Mouse (Mus musculus): ENCODE measurements at regions not wholly inside any gene's neighbourhood (a gene's known extent, or its start where the extent isn't known, plus 50 kb on each side); places are given as distances from the start of the nearest gene placed in this dataset.

- no peak overlapping the region for H3K27ac ChIP-seq (ENCODE audit: low read depth, low read length)
- H3K27me3 ChIP-seq (ENCODE audit: control insufficient read depth, insufficient read depth, low read length), result no peaks in the 10 kb centered on the region
- ATAC-seq (replicated peaks; ENCODE audit: insufficient number of reproducible peaks, low FRiP score, low TSS enrichment), result no peak
- H3K9me3 ChIP-seq (replicated peaks; ENCODE audit: control insufficient read depth, low read length), result no peaks in the 10 kb centered on the region
- no peaks in the 10 kb centered on the region for H3K36me3 ChIP-seq (ENCODE audit: control insufficient read depth, insufficient read depth, low read length)
- no peaks in the 10 kb centered on the region for H3K4me1 ChIP-seq (ENCODE audit: control insufficient read depth, insufficient read depth, low read length)
- no peak overlapping the region for H3K9ac ChIP-seq (ENCODE audit: low read depth, low read length)
- no peak overlapping the region for H3K4me2 ChIP-seq
- H3K4me3 ChIP-seq (ENCODE audit: low read depth, low read length), result no peak overlapping the region
Measured at GRCm38 (mm10) chr17:62287666-62288065, 593.5 kb downstream of the Efna5 start.

GRCm38 (mm10) chr17:62287127-62287526 is 594.0 kb downstream of the Efna5 start:
- H3K36me3 ChIP-seq (ENCODE audit: control insufficient read depth, insufficient read depth, low read length), result no peaks in the 10 kb centered on the region
- ATAC-seq (replicated peaks; ENCODE audit: insufficient number of reproducible peaks, low FRiP score, low TSS enrichment), result no peak
- H3K9me3 ChIP-seq (replicated peaks; ENCODE audit: control insufficient read depth, low read length), result no peaks in the 10 kb centered on the region
- no peak overlapping the region for H3K4me3 ChIP-seq (ENCODE audit: low read depth, low read length)
- H3K9ac ChIP-seq (ENCODE audit: low read depth, low read length), result no peak overlapping the region
- H3K27ac ChIP-seq (ENCODE audit: low read depth, low read length), result no peak overlapping the region
- WGBS (ENCODE audit: insufficient replicate concordance), result 74% methylated on average over 4 of the region's 4 CpGs
- no peaks in the 10 kb centered on the region for H3K27me3 ChIP-seq (ENCODE audit: control insufficient read depth, insufficient read depth, low read length)
- no peak overlapping the region for H3K4me2 ChIP-seq
- H3K4me1 ChIP-seq (ENCODE audit: control insufficient read depth, insufficient read depth, low read length), result no peaks in the 10 kb centered on the region

- no peak overlapping the region; the same call in 1 of the 2 replicates for H3K4me2 ChIP-seq
- H3K9me3 ChIP-seq (replicated peaks; ENCODE audit: control insufficient read depth, low read length), result no peaks in the 10 kb centered on the region
- ATAC-seq (replicated peaks; ENCODE audit: insufficient number of reproducible peaks, low FRiP score, low TSS enrichment), result no peak
- no peak overlapping the region for H3K9ac ChIP-seq (ENCODE audit: low read depth, low read length)
- H3K36me3 ChIP-seq (ENCODE audit: control insufficient read depth, insufficient read depth, low read length), result no peaks in the 10 kb centered on the region
- 48% methylated on average over 12 of the region's 12 CpGs for WGBS (ENCODE audit: insufficient replicate concordance)
- H3K27ac ChIP-seq (ENCODE audit: low read depth, low read length), result no peak overlapping the region
- H3K27me3 ChIP-seq (ENCODE audit: control insufficient read depth, insufficient read depth, low read length), result no peaks in the 10 kb centered on the region
- no peaks in the 10 kb centered on the region for H3K4me1 ChIP-seq (ENCODE audit: control insufficient read depth, insufficient read depth, low read length)
- no peak overlapping the region for H3K4me3 ChIP-seq (ENCODE audit: low read depth, low read length)
Measured at GRCm38 (mm10) chr17:62286086-62287080, 594.7 kb downstream of the Efna5 start.

- Histone ChIP-seq H3K4me1 (ENCODE audit: control insufficient read depth, insufficient read depth, low read length) (no peaks in the 10 kb centered on the region), H3K36me3 (ENCODE audit: control insufficient read depth, insufficient read depth, low read length) (no peaks in the 10 kb centered on the region), H3K9ac (ENCODE audit: low read depth, low read length) (no peak overlapping the region), H3K4me3 (ENCODE audit: low read depth, low read length) (no peak overlapping the region), H3K27me3 (ENCODE audit: control insufficient read depth, insufficient read depth, low read length) (no peaks in the 10 kb centered on the region), H3K4me2 (no peak overlapping the region), H3K27ac (ENCODE audit: low read depth, low read length) (no peak overlapping the region), H3K9me3 (replicated peaks; ENCODE audit: control insufficient read depth, low read length) (no peaks in the 10 kb centered on the region)
- 54% methylated on average over 3 of the region's 3 CpGs for WGBS (ENCODE audit: insufficient replicate concordance)
- ATAC-seq (replicated peaks; ENCODE audit: insufficient number of reproducible peaks, low FRiP score, low TSS enrichment), result no peak
Measured at GRCm38 (mm10) chr17:62280201-62280600, 600.9 kb downstream of the Efna5 start.

GRCm38 (mm10) chr17:62271399-62271798 is 609.7 kb downstream of the Efna5 start:
- H3K27ac ChIP-seq (ENCODE audit: low read depth, low read length), result no peak overlapping the region

GRCm38 (mm10) chr17:62269279-62269678 is 611.8 kb downstream of the Efna5 start:
- Histone ChIP-seq H3K4me1 (ENCODE audit: control insufficient read depth, insufficient read depth, low read length) (no peaks in the 10 kb centered on the region), H3K36me3 (ENCODE audit: control insufficient read depth, insufficient read depth, low read length) (no peaks in the 10 kb centered on the region), H3K27ac (ENCODE audit: low read depth, low read length) (no peak overlapping the region), H3K9ac (ENCODE audit: low read depth, low read length) (no peak overlapping the region), H3K4me3 (ENCODE audit: low read depth, low read length) (no peak overlapping the region), H3K9me3 (replicated peaks; ENCODE audit: control insufficient read depth, low read length) (no peaks in the 10 kb centered on the region), H3K27me3 (ENCODE audit: control insufficient read depth, insufficient read depth, low read length) (no peaks in the 10 kb centered on the region), H3K4me2 (no peak overlapping the region)
- no peak for ATAC-seq (replicated peaks; ENCODE audit: insufficient number of reproducible peaks, low FRiP score, low TSS enrichment)
- 77% methylated on average over 4 of the region's 4 CpGs for WGBS (ENCODE audit: insufficient replicate concordance)

More at GRCm38 (mm10) chr17:62271399-62271798, 609.7 kb downstream of the Efna5 start:
- H3K4me2 ChIP-seq, result no peak overlapping the region
- no peaks in the 10 kb centered on the region for H3K36me3 ChIP-seq (ENCODE audit: control insufficient read depth, insufficient read depth, low read length)
- H3K9me3 ChIP-seq (replicated peaks; ENCODE audit: control insufficient read depth, low read length), result no peaks in the 10 kb centered on the region
- no peak for ATAC-seq (replicated peaks; ENCODE audit: insufficient number of reproducible peaks, low FRiP score, low TSS enrichment)
- H3K9ac ChIP-seq (ENCODE audit: low read depth, low read length), result no peak overlapping the region
- H3K27me3 ChIP-seq (ENCODE audit: control insufficient read depth, insufficient read depth, low read length), result no peaks in the 10 kb centered on the region
- no peak overlapping the region for H3K4me3 ChIP-seq (ENCODE audit: low read depth, low read length)
- 77% methylated on average over 7 of the region's 7 CpGs for WGBS (ENCODE audit: insufficient replicate concordance)
- no peaks in the 10 kb centered on the region for H3K4me1 ChIP-seq (ENCODE audit: control insufficient read depth, insufficient read depth, low read length)

- Histone ChIP-seq H3K27me3 (ENCODE audit: control insufficient read depth, insufficient read depth, low read length) (no peaks in the 10 kb centered on the region), H3K27ac (ENCODE audit: low read depth, low read length) (no peak overlapping the region), H3K36me3 (ENCODE audit: control insufficient read depth, insufficient read depth, low read length) (no peaks in the 10 kb centered on the region), H3K4me2 (peak overlapping the region; percentile 22; the same call in 1 of the 2 replicates), H3K9me3 (replicated peaks; ENCODE audit: control insufficient read depth, low read length) (no peaks in the 10 kb centered on the region), H3K4me1 (ENCODE audit: control insufficient read depth, insufficient read depth, low read length) (no peaks in the 10 kb centered on the region), H3K9ac (ENCODE audit: low read depth, low read length) (no peak overlapping the region), H3K4me3 (ENCODE audit: low read depth, low read length) (no peak overlapping the region)
- ATAC-seq (replicated peaks; ENCODE audit: insufficient number of reproducible peaks, low FRiP score, low TSS enrichment), result peak; percentile 59; the same call in 1 of the 2 replicates
- 18% methylated on average over 3 of the region's 3 CpGs for WGBS (ENCODE audit: insufficient replicate concordance)
Measured at GRCm38 (mm10) chr17:62253448-62253847, 627.7 kb downstream of the Efna5 start.

- Histone ChIP-seq H3K4me3 (ENCODE audit: low read depth, low read length) (no peak overlapping the region), H3K27me3 (ENCODE audit: control insufficient read depth, insufficient read depth, low read length) (no peaks in the 10 kb centered on the region), H3K36me3 (ENCODE audit: control insufficient read depth, insufficient read depth, low read length) (no peaks in the 10 kb centered on the region), H3K9ac (ENCODE audit: low read depth, low read length) (no peak overlapping the region), H3K4me2 (no peak overlapping the region), H3K4me1 (ENCODE audit: control insufficient read depth, insufficient read depth, low read length) (no peaks in the 10 kb centered on the region), H3K27ac (ENCODE audit: low read depth, low read length) (no peak overlapping the region), H3K9me3 (replicated peaks; ENCODE audit: control insufficient read depth, low read length) (no peaks in the 10 kb centered on the region)
- ATAC-seq (replicated peaks; ENCODE audit: insufficient number of reproducible peaks, low FRiP score, low TSS enrichment), result no peak
- WGBS (ENCODE audit: insufficient replicate concordance), result 36% methylated on average over 3 of the region's 3 CpGs
Measured at GRCm38 (mm10) chr17:62248011-62248410, 633.1 kb downstream of the Efna5 start.

GRCm38 (mm10) chr17:62246650-62247049 is 634.5 kb downstream of the Efna5 start:
- Histone ChIP-seq H3K27me3 (ENCODE audit: control insufficient read depth, insufficient read depth, low read length) (no peaks in the 10 kb centered on the region), H3K4me1 (ENCODE audit: control insufficient read depth, insufficient read depth, low read length) (no peaks in the 10 kb centered on the region), H3K9me3 (replicated peaks; ENCODE audit: control insufficient read depth, low read length) (no peaks in the 10 kb centered on the region), H3K36me3 (ENCODE audit: control insufficient read depth, insufficient read depth, low read length) (no peaks in the 10 kb centered on the region), H3K9ac (ENCODE audit: low read depth, low read length) (no peak overlapping the region), H3K4me2 (no peak overlapping the region), H3K4me3 (ENCODE audit: low read depth, low read length) (no peak overlapping the region), H3K27ac (ENCODE audit: low read depth, low read length) (no peak overlapping the region)
- no peak for ATAC-seq (replicated peaks; ENCODE audit: insufficient number of reproducible peaks, low FRiP score, low TSS enrichment)
- WGBS (ENCODE audit: insufficient replicate concordance), result 43% methylated on average over 4 of the region's 4 CpGs
